Mouse (Mus musculus) thymus, postnatal 0 days (tissue): ENCODE data around the gene Slc43a1. TPM values are rescaled to one million over a fixed set of nuclear protein-coding genes. Genes with fewer than 3 reads are reported as not detected.

Source experiments
- DNase-seq: peaks from one replicate; pipeline ENCODE4 v3.0.0-alpha.2; 2015; ENCODE audit warnings: low spot score
- polyA plus RNA-seq: library from polyadenylated mRNA; unstranded; fragments of >200 nt; fragmentation: Nextera tagmentation; extraction: Ambion mirVana; gene quantifications from 2 replicates; pipeline ENCODE4 v1.2.1, GENCODE M21; 2015

Gene Slc43a1
- polyA plus RNA-seq, 1 experiment from 2014 or later: 19.7 TPM

GRCm38 (mm10) chr2:84865616-84866571 lies 27.2 kb downstream of the Slc43a1 start:
- DNase-seq: peak; percentile 40

GRCm38 (mm10) chr2:84868521-84868943 lies 29.9 kb downstream of the Slc43a1 start:
- peak; percentile 85 for DNase-seq

DNA sequence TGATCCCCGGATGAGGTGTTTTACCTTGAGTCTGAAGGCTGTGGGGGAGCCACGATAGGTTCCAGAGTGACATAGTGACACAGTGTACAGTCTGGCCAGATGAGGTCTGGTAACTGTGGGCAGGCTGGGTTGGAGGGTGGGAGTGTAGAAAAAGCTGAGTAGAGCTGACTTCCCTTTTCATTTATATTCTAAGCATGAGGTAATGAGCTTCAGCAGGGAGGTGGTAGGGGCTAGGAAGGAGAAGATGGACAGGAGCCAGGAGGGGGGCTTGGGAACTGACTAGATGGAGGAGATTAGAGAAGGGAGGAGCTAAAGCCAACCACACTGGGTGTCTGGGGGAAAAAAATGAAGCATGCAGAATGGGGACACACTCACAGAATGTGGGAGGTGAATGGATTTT lies 30.3 kb downstream of the Slc43a1 start:
- no peak for DNase-seq

- peak; percentile 51 for DNase-seq
Measured at GRCm38 (mm10) chr2:84870623-84871160, 32.0 kb downstream of the Slc43a1 start.

- no peak for DNase-seq
Measured at GRCm38 (mm10) chr2:84872105-84872716, 33.6 kb downstream of the Slc43a1 start.

- DNase-seq: no peak
Measured at GRCm38 (mm10) chr2:84875842-84876241, 37.2 kb downstream of the Slc43a1 start.

DNA sequence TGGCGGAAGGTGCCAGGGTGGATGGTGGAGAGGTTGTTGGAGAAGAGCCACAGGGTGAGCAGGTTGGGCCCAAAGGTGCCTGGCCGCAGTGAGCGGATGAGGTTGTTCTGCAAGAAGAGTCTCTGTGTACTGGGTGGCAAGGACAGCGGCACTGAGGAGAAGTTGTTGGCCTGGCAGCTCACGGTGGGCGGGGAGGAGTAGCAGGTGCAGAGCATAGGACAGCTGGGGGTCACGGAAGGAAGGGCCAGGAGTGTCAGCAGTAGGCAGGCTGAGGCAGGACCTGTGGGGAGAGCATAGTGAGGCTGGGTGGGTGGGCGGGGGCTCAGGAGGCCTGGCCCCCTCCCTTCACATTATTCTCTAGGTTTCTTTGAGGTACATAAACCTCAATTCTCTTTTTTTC lies 41.9 kb downstream of the Slc43a1 start:
- DNase-seq: no peak

DNA sequence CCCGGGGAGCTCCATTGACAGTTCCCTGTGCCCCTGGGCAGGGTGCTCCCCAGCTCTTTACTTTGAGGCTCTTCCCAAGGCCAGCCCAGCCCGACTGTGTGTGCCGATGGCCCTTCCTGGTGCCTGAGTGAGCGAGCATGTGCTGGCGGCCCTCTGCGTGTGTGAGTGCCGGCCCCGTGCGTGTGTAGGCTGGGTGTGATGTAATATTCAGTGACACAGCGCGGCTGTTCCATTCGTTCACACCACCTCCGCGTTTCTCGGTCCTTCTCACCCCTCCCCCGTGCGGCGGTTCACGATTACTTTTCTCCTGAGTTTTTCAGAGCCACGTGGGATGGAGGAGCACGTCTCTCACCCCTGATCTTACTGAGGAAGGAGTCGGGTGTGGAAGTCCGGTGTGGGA lies 44.0 kb downstream of the Slc43a1 start:
- DNase-seq: no peak

- DNase-seq: no peak
Measured at GRCm38 (mm10) chr2:84883084-84883483, 44.4 kb downstream of the Slc43a1 start.

DNA sequence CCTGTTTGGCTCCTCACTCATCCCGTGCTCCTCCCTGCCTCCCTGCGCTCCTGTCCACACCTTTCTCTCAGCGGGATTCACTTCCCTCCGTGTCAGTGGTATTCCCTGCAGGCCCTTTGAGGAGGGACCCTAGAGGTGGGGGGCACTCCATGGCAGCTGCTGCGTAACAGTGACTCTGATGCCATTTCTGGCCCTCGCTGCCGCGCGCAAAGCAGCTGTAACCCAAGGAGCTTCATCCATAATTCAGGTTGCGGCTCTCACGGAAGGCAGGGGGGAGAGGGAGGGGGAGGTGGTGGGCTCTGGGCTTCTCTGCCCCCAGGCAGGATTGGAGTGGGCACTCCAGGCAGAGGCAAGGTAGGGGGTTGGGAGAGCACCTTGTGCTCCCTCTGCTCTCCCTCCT lies 44.9 kb downstream of the Slc43a1 start:
- no peak for DNase-seq

DNA sequence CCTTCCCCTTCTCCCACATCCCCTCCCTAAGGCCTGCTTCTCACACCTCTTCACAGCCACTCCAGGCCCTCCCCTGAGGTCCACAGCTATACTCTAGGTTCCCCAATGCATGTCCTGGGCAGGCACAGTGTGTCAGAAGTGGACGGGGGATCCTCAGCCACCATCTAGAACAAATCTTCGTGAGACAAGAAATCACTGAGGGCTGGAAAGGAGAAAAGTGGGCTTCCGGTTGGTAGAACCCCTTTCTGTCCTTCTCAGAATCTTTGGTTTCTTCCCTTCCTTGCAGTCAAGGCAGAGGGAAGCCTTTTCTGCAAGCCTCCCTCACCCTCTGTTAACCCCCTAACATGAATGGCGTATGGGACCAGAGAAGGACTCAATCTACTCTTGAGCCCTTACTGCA lies 45.3 kb downstream of the Slc43a1 start:
- no peak for DNase-seq

DNA sequence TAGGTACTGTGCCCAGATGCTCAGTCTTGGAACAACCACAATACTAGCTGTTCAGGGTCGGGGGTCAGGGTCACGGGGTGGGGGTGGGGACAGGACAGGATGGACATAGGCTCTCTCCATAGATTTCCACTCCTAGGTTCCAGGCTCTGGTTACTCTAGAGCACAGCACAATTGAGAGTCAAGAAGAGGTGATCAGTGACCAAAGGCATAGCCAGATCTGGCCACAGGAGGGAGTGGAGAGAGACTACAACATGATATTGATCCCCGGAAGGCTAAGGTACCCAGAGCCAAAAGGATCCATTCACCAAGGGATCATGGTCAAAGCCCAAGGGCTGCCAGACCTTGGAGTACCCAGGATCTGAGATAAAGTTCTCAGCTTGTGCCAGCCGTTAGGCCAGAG lies 46.0 kb downstream of the Slc43a1 start:
- DNase-seq: no peak

DNA sequence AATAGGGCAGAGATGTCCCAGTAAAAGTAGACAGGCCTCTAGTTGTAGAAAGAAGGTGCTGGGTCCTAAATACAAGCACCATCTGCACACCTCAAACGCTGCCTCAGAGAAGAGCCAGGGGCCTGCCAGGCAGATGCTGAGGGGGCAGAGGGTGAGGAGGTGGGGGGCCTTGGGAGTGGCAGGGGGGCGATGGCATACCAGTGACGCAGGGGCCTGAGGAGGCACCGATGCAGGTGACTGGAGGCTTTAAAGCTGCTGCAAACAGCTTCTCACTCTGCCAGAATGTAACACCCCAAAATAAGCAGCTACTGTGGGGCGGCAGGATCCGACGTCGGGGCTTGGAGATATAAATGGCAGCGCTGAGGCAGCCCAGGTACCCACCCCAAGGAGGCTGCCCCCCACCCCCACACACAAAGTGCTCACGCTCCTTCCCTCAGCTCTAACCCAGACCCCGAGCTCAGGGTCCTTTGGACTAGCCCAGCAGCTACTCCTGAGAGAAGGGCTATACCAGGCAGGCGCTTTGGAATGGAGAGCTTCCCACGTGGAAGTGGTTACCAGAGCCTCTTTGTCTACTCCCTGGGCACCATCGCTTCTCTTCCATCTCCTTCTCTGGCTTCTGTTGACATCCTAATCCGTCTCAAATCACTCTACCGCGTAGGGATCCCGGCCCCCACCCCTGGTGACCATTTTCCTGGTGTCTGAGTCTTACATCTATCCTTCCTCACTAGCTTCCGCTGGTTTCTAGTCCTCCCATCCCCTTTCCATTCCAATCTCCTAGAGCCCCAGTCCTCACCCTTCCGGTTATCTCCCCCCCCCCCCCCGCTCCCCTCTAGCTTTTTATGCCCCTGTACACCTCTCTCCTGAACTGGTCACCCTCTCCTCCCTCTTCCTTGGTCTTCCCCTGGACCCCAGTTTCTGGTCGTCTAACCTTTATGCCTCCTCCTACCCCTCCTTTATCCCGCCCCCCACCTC lies 46.7 kb downstream of the Slc43a1 start:
- no peak for DNase-seq

GRCm38 (mm10) chr2:84886234-84886731 lies 47.6 kb downstream of the Slc43a1 start, which contains the start of gene Rtn4rl2:
Rtn4rl2 (minus strand) TSS chr2:84886710.
- DNase-seq: no peak

- DNase-seq: no peak
Measured at GRCm38 (mm10) chr2:84886821-84887281, 48.2 kb downstream of the Slc43a1 start.

- DNase-seq: peak; percentile 58
Measured at GRCm38 (mm10) chr2:84887411-84888271, 49.0 kb downstream of the Slc43a1 start.

GRCm38 (mm10) chr2:84888657-84889315 lies 50.1 kb downstream of the Slc43a1 start:
- peak; percentile 79 for DNase-seq

DNA sequence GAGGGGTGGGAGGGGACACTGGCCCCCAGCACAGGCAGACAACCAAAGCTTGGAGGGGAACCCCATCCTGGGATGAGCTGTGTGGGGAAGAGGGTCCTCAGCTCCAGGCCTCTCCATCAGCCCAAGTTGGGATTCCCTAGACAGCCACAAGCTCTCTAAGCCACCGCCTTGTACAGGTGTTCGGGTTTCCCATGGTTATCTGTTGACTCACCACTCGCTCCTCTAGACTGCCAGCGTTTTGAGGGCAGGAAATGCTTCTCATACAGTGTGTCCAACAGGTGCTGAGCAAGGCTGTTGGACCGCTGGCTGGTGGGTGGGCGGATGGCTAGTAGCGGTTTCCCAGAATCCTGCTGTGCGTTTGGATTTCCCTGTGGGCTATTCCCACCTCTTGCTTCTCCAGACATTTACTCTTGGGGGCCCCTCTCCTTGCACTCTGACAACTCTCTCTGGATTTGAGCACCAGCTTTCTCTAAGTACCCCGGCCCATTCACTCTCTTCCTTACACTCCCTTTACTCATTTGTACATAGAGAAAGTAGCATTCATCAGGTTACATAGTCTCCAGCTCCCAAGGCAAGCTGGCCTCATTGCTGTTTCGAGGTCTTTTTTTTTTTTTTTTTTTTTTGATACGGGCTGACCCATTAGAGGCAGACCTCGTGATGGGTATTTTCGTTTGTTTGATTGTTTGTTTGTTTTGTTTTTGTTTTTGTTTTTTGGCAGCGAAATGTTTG lies 50.8 kb downstream of the Slc43a1 start:
- DNase-seq: peak; percentile 37

- DNase-seq: peak; percentile 69
Measured at GRCm38 (mm10) chr2:84890045-84890340, 51.3 kb downstream of the Slc43a1 start.
